Mouse (Mus musculus) limb, embryonic 10.5 days (tissue): ENCODE results near the gene Gm48551. TPM values are rescaled to one million over a fixed set of nuclear protein-coding genes. Genes with fewer than 3 reads are reported as not detected.

ENCODE experiments used
- DNase-seq: peaks from one replicate; pipeline ENCODE4 v3.0.0-alpha.2; 2017; ENCODE audit warnings: low spot score
- H3K27ac ChIP-seq: fragments of 300-500 bp; sonication (generic); 2 replicates; pipeline ENCODE4 v1.5.1; 2016; ENCODE audit warnings: mild to moderate bottlenecking
- H3K27me3 ChIP-seq: fragments of 300-500 bp; sonication (generic); 2 replicates; pipeline ENCODE4 v1.6.1; 2016; ENCODE audit warnings: low read depth, mild to moderate bottlenecking; ENCODE audit not compliant: poor library complexity, severe bottlenecking
- H3K36me3 ChIP-seq: fragments of 300-500 bp; sonication (generic); 2 replicates; pipeline ENCODE4 v1.6.1; 2016; ENCODE audit warnings: mild to moderate bottlenecking, moderate library complexity
- H3K4me1 ChIP-seq: fragments of 300-500 bp; sonication (generic); 2 replicates; pipeline ENCODE4 v1.6.1; 2016
- H3K4me3 ChIP-seq: fragments of 300-500 bp; sonication (generic); 2 replicates; pipeline ENCODE4 v1.5.1; 2016; ENCODE audit warnings: mild to moderate bottlenecking, moderate library complexity
- H3K9me3 ChIP-seq: fragments of 300-500 bp; sonication (generic); replicated peaks from 2 replicates; pipeline ENCODE4 v1.6.1; 2016; ENCODE audit warnings: mild to moderate bottlenecking
- WGBS: fragments of 180-500 bp; shearing (Covaris S2); methylation state at CpG from one replicate; pipeline ENCODE4 v1.1.7; 2016; 5-methylcytosine and 5-hydroxymethylcytosine counted together
- polyA plus RNA-seq: library from polyadenylated mRNA; unstranded; fragments of >200 nt; fragmentation: Nextera tagmentation; extraction: Ambion mirVana; gene quantifications from 2 replicates; pipeline ENCODE4 v1.2.1, GENCODE M21; 2016

The Gm48551 gene
- polyA plus RNA-seq, 1 experiment from 2014 or later: 3.8 TPM

- DNase-seq: no peak
- H3K4me3 ChIP-seq: 0 out of 2 replicates have a peak overlapping the region, but pooled peaks have one; percentile 8
- peaks cover 22% of the 10 kb centered on the region for H3K36me3 ChIP-seq
- H3K27me3 ChIP-seq: peaks cover 78% of the 10 kb centered on the region
- H3K9me3 ChIP-seq: no peaks in the 10 kb centered on the region
- WGBS: 50% methylated on average over 18 of the region's 18 CpGs
- H3K4me1 ChIP-seq: peaks cover 96% of the 10 kb centered on the region
- peak overlapping the region; percentile 38; the same call in 1 of the 2 replicates for H3K27ac ChIP-seq
Measured at GRCm38 (mm10) chr10:81404720-81405119, 20.5 kb downstream of the Gm48551 start.

GRCm38 (mm10) chr10:81405588-81406201 lies 21.4 kb downstream of the Gm48551 start:
- Histone ChIP-seq H3K9me3 (no peaks in the 10 kb centered on the region), H3K4me3 (0 out of 2 replicates have a peak overlapping the region, but pooled peaks have one; percentile 42), H3K4me1 (peaks cover 96% of the 10 kb centered on the region), H3K27me3 (peaks cover 69% of the 10 kb centered on the region), H3K27ac (no peak overlapping the region; the same call in 1 of the 2 replicates), H3K36me3 (peaks cover 13% of the 10 kb centered on the region; the same call in 1 of the 2 replicates)
- peak; percentile 60 for DNase-seq
- 42% methylated on average over 13 of the region's 13 CpGs for WGBS

GRCm38 (mm10) chr10:81406504-81407440 lies 22.5 kb downstream of the Gm48551 start:
- 21% methylated on average over 24 of the region's 24 CpGs for WGBS
- Histone ChIP-seq H3K36me3 (peaks cover 16% of the 10 kb centered on the region), H3K27me3 (peaks cover 64% of the 10 kb centered on the region), H3K4me3 (peak overlapping the region; percentile 42), H3K4me1 (peaks cover 96% of the 10 kb centered on the region), H3K27ac (peak overlapping the region; percentile 80), H3K9me3 (no peaks in the 10 kb centered on the region)
- no peak for DNase-seq

- peaks cover 17% of the 10 kb centered on the region for H3K36me3 ChIP-seq
- H3K9me3 ChIP-seq: no peaks in the 10 kb centered on the region
- peak overlapping the region; percentile 80 for H3K27ac ChIP-seq
- WGBS: 17% methylated on average over 31 of the region's 31 CpGs
- H3K27me3 ChIP-seq: peaks cover 58% of the 10 kb centered on the region
- peaks cover 96% of the 10 kb centered on the region for H3K4me1 ChIP-seq
- peak; percentile 59 for DNase-seq
- peak overlapping the region; percentile 42 for H3K4me3 ChIP-seq
Measured at GRCm38 (mm10) chr10:81407539-81408423, 23.5 kb downstream of the Gm48551 start.

- peak overlapping the region; percentile 80 for H3K27ac ChIP-seq
- no peak for DNase-seq
- H3K4me3 ChIP-seq: peak overlapping the region; percentile 42
- peaks cover 17% of the 10 kb centered on the region for H3K36me3 ChIP-seq
- peaks cover 96% of the 10 kb centered on the region for H3K4me1 ChIP-seq
- WGBS: 31% methylated on average over 13 of the region's 13 CpGs
- no peaks in the 10 kb centered on the region for H3K9me3 ChIP-seq
- H3K27me3 ChIP-seq: peaks cover 52% of the 10 kb centered on the region
Measured at GRCm38 (mm10) chr10:81408424-81408729, 24.1 kb downstream of the Gm48551 start.

- Histone ChIP-seq H3K4me1 (peaks cover 96% of the 10 kb centered on the region), H3K27me3 (peaks cover 47% of the 10 kb centered on the region), H3K9me3 (no peaks in the 10 kb centered on the region), H3K27ac (peak overlapping the region; percentile 80), H3K4me3 (peak overlapping the region; percentile 42), H3K36me3 (peaks cover 17% of the 10 kb centered on the region)
- DNase-seq: peak; percentile 85
- 8% methylated on average over 9 of the region's 9 CpGs for WGBS
Measured at GRCm38 (mm10) chr10:81408871-81409291, 24.6 kb downstream of the Gm48551 start.

- Histone ChIP-seq H3K4me3 (peak overlapping the region; percentile 42), H3K27ac (peak overlapping the region; percentile 80), H3K36me3 (peaks cover 17% of the 10 kb centered on the region), H3K9me3 (no peaks in the 10 kb centered on the region), H3K27me3 (peaks cover 43% of the 10 kb centered on the region), H3K4me1 (peaks cover 96% of the 10 kb centered on the region)
- 15% methylated on average over 8 of the region's 8 CpGs for WGBS
- no peak for DNase-seq
Measured at GRCm38 (mm10) chr10:81409330-81409729, 25.1 kb downstream of the Gm48551 start.

GRCm38 (mm10) chr10:81410350-81410749 lies 26.1 kb downstream of the Gm48551 start:
- Histone ChIP-seq H3K9me3 (no peaks in the 10 kb centered on the region), H3K36me3 (peaks cover 9% of the 10 kb centered on the region), H3K27ac (peak overlapping the region; percentile 80), H3K4me3 (0 out of 2 replicates have a peak overlapping the region, but pooled peaks have one; percentile 42), H3K4me1 (peaks cover 99% of the 10 kb centered on the region), H3K27me3 (peaks cover 32% of the 10 kb centered on the region)
- DNase-seq: no peak
- WGBS: 59% methylated on average over 4 of the region's 4 CpGs

GRCm38 (mm10) chr10:81410981-81411380 lies 26.7 kb downstream of the Gm48551 start:
- H3K36me3 ChIP-seq: peaks cover 3% of the 10 kb centered on the region
- WGBS: 88% methylated on average over 9 of the region's 9 CpGs

GRCm38 (mm10) chr10:81411471-81412400 lies 27.5 kb downstream of the Gm48551 start:
- Histone ChIP-seq H3K27me3 (peaks cover 18% of the 10 kb centered on the region), H3K36me3 (peaks cover 3% of the 10 kb centered on the region), H3K4me1 (peaks cover 100% of the 10 kb centered on the region), H3K9me3 (no peaks in the 10 kb centered on the region), H3K27ac (peak overlapping the region; percentile 89), H3K4me3 (no peak overlapping the region)
- no peak for DNase-seq
- 85% methylated on average over 18 of the region's 18 CpGs for WGBS

More at GRCm38 (mm10) chr10:81410981-81411380, 26.7 kb downstream of the Gm48551 start:
- Histone ChIP-seq H3K27me3 (peaks cover 26% of the 10 kb centered on the region), H3K4me3 (no peak overlapping the region), H3K27ac (peak overlapping the region; percentile 89), H3K4me1 (peaks cover 100% of the 10 kb centered on the region), H3K9me3 (no peaks in the 10 kb centered on the region)
- no peak for DNase-seq

GRCm38 (mm10) chr10:81412586-81413309 lies 28.5 kb downstream of the Gm48551 start:
- H3K36me3 ChIP-seq: peaks cover 3% of the 10 kb centered on the region
- no peak overlapping the region for H3K4me3 ChIP-seq
- H3K27me3 ChIP-seq: peaks cover 8% of the 10 kb centered on the region
- H3K9me3 ChIP-seq: no peaks in the 10 kb centered on the region
- DNase-seq: no peak
- peaks cover 100% of the 10 kb centered on the region for H3K4me1 ChIP-seq
- H3K27ac ChIP-seq: peak overlapping the region; percentile 89
- WGBS: 74% methylated on average over 16 of the region's 16 CpGs
